Mouse (Mus musculus) frontal cortex, postnatal 25 days (tissue): ENCODE data around the gene Pdap1.
A peak's percentile ranks its signal among the peaks of the same experiment; 100 is the strongest.
"Not testable (repeated sequence)": the region's sequence is repeated elsewhere in the genome, so short reads cannot be mapped to it uniquely, and the experiment has no call there.

Source experiments
- DNase-seq, 2 experiments: peaks; one replicate each; pipeline ENCODE4 v3.0.0; 2022; ENCODE audit warnings: low spot score in 2 of 2

Pdap1 gene

DNA sequence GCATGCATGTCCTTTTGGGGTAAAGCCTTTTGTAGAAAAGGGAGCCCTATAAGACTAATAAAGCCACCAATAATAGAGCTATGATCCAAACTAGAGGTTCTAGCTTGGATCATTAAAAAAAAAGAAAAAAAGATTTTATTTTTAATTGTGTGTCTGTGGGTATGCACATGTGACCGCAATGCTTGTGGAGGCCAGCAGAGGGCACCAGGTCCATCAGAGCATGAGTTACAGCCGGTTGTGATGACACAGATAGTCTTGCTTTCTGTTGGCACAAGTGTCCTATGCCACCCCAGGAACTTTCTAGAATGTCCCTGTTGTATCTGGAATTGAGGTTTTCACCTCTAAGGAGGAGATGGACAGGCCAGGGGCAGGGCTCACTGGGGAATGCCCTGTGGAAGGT lies 20.7 kb downstream of the Pdap1 start:
- no peak for DNase-seq

DNA sequence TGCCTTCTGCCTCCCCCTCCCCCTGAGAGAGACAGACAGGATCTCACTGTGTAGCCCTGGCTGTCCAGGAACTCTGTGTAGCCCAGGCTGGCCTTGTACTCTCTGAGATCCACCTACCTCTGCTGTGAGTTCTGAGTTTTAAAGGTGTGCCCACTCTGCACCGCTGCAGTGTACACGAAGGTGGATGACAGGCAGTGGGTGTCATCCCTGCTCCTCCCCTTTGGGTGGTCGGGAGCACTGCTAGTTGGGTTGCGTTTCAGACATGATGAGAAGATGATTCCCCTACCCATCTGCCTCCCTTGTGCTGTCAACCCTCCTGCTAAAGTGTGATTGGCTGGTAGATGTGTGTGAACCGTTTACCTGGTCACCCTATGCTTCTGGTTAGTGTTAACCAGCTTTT lies 21.6 kb downstream of the Pdap1 start:
- no peak for DNase-seq

DNA sequence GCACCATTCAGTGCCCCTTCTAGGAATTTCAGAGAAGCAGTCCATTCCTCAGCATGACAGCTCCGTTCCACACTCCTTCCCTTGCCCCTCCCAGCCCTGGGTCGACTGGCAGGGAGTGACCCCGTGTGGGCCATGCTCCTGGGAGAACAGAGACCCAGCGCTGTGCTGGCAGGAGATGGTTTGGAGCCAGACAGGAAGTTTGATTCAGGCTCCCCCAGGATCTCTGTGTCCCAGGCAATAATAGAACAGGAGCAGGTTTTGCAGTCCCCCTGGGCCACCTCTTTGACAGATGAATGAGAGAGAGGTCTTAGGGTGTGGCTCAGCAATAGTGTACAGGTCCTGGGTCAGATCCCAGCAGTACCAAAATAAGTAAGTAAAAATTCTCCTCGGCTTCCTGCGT lies 22.0 kb downstream of the Pdap1 start:
- no peak for DNase-seq

DNA sequence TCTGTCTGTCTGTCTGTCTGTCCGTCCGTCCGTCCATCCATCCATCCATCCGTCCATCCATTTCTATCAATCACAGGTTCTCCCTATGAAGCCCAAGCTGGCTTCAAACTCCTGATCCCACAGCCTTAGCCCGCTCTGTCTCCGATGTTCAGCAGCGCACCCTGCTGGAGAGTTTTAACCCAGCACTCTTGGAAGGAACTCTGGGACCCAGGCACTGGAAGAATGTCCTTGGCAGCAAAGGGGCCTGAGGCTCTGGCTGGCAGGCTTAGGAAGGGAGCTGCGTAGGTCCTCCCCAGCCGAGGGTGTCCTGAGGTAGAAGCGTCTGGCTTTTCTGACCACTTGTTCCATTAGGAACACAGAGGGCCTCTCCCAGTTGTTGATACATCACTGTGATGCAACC lies 23.1 kb downstream of the Pdap1 start:
- peak in 1 of 2 experiments; percentile 43 for DNase-seq

DNA sequence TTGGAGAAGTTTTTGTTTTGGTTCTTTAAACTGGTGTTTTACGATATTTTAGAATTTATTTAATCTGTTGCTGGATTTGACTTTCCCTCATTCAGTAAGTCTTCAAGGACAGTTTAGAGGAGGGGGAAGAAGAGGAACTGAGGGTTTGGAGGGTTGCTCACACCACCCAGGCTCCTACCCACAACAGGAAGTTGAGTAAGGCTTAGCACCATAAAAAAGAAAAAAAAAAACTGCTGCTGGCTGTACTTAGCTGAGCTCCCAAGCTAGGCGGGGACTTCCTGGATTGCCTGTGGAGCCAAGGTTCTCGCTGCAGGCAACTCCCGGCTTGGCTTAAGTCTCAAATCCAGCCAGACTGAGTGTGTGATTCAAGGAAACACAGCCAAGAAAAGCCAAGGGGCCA lies 23.7 kb downstream of the Pdap1 start:
- no peak for DNase-seq

DNA sequence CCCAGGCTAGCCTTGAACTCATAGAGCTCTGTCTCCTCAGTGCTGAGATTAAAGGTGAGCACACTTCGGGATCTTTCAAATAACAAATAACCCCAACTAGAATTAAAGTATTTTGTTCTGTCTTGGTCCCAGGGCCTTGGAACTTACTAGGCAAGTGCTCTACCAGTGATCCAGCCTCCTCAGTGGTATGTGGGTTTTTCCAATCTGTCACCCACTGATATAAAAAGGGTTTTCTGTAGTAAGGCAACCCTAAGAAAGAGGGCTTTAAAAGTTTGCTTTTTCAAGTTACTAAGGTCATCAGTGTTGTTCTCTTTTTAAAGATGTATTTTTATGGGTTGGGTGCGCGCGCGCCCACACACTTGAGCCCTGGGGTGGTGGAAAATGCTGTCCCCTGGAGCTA lies 24.3 kb downstream of the Pdap1 start:
- no peak for DNase-seq

DNA sequence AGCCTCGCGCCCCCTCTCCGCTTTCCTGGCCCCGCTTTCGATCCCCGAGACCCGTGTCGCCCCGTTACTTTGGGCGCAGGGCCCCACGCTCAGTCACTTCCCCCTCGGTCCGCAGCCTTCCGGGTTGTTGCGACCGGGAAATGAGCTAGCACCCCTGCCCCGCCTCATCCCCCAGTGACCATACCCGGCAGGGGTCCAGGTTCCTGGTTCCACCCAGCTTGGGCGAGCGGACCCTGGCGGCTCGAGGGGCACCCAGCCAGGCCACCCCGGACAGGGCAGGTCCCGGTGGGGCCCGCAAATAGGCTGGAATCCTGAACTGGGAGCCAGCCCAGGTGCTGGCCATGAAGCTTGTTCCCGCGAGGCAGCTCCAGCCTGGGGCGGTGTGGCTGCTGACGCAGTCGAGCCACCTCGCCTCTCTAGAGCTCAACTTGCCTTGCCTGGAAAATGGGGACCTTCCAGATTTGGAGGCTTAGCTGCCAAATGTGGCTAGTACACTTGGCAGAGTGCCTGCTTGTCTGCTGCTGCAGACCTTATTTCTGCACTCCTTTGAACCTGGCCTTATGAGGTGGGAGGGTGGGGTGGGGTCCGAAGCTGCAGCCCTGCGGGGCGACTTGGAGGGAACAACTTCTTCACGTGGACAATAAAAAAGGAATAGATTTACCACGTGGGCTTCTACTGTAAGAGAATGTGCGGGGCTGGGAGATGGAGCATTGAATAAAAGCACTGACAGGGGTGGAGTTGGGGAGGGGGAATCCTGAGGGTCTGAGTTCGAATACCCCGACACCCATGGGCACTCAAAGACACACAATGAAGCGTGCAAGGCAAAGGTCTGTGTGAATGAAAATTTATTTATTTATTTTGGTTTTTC lies 25.2 kb downstream of the Pdap1 start:
- no peak for DNase-seq

DNA sequence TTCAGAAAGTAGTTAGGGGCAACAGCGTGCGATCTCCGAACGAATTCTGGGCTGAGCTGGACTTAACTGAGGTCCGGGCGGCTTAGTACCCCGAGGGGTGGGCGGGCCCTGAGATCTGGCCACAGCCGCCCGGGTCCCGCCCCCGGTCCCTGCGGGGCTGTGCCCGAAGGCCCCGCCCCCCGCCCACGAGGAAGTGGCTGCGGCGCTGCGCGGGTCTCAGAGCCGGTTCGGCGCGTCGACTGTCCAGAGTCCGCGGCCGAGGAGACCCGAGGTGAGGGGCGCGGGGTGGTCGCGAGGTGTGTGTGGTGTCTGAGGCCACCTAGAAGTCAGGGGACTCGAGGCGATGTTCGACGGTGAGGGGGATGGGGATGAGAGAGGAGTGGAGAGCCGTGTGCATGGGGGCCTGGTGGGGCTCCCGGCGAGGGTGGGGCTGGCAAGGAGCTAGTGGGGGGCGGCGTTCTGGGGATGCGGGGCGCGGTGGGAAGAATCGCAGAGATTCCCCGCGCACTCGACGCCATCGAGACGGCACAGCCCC lies 25.9 kb downstream of the Pdap1 start, which contains the start of gene Arpc1b:
Gene Arpc1b, plus strand, starts transcription at position 145 of the 535 bp plus-strand sequence.
- no peak for DNase-seq

DNA sequence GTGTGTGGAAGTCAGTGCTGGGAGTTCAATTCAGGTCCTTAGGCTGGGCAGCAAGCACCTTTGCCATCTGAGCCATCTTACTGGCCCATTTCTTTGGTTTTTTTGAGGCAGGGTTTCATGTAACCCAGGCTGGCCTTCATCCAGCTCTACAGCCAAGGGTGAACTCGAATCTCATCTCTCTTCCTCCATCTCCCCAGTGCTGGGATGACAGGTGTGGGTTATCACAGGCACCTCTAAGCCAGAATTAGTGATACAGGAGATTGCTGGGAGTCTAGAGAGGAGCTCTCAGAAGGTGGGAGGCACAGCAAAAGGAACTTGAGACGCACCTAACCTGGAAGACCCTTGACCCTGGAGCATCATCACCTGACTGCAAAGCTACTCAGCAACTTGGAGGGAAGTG lies 26.6 kb downstream of the Pdap1 start:
- no peak for DNase-seq

DNA sequence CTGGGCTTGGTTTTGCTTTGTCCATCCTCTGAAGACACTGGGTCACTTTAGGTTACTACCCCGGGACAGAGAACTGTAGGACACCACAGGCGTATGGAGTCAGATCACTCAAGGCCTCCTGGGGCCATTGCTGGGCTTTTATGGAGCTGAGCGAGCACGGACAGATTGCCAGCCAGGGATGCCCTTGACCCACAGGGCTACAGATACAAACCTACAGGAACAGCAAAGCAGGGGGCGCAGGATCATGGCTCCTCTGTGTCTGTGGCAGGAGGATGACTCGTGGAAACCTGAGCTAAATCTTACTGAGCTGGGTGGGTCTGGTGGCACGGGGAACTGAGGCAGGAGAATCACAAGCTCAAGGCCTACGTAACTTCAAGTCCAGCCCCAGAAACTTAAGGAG lies 27.5 kb downstream of the Pdap1 start:
- DNase-seq, result no peak

DNA sequence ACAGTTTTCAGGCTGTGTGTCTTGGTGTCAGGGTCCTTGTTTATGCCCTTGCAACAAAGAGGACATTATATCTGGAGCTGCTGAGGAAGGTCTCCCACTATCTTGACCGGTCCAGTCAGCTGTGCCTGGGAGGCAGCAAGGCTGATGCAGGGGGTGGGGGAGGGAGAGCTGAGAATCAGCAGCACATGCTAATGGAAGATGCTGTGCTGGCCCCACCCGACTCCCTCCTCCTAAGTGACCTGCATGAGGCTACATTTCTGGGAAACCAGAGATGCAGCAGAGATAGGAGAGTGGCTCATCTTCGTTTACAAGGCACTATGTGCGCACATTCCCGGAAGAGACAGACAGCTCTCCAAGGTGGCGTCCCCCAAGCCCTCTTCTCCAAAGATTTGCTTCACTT lies 29.6 kb downstream of the Pdap1 start:
- DNase-seq, result no peak

DNA sequence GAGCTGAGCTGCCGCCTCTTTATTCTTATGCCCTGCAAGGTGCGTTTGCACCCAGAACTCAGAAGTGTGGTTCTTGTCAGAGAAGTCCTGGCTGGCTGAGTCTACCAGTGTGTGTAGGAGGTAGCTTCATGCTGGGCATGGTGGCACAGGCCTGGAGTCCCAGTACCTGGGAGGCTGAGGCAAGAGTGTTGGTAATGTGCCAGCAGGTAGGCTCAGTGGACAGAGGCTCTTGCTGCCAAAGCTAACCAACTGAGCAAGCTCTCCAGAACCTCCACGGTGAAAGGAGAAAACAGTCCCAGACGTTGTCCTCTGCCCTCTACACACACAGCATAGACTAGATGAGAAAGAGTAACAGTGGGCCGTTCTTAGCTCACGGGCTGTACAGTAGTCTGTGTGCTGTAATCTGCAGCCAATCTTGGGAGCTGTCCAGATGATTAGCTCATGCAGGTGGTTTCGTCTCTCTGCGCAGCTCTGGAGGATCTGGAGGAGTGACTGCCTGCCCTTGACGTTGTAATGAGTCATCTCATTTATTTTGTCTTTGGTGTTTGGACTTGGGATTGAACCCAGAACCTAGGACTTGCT lies 34.3 kb downstream of the Pdap1 start:
- DNase-seq, result no peak

DNA sequence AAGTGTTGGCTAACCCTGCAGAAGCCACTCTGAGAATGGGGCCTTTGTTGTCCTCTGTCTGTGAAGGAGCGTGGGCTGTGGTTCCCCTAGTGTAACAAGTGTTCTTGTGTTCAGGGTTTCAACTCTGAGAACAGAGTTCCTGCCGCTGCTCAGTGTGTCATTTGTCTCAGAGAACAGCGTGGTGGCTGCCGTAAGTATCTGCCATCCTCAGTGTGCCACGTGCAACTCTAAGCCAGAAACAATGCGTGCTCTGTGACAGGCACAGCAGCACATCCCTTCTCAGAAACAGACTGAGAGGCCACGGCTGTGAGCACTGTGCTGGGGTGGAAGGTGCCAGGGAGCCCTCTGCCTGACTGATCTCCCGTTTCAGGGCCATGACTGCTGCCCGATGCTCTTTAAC lies 35.7 kb downstream of the Pdap1 start:
- DNase-seq, result no peak

DNA sequence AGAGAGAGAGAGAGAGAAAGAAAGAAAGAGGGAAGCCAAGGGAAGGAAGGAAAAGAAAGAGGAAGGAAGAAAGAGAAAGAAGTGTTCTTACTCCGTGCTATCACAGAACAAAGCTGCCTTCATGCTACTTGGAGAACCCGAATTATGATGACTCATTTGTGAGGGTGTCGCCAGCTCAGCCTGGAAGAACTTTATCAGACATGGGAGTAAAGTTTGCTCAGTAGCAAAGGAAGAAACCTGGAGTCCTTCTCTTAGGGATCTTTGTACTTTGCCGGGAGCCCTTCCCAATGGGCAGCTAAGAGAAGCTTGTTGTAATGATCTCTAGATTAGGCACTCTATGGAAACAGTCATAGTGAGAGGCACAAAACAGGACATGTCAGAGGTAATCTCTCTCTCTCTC lies 37.3 kb downstream of the Pdap1 start:
- no peak for DNase-seq

DNA sequence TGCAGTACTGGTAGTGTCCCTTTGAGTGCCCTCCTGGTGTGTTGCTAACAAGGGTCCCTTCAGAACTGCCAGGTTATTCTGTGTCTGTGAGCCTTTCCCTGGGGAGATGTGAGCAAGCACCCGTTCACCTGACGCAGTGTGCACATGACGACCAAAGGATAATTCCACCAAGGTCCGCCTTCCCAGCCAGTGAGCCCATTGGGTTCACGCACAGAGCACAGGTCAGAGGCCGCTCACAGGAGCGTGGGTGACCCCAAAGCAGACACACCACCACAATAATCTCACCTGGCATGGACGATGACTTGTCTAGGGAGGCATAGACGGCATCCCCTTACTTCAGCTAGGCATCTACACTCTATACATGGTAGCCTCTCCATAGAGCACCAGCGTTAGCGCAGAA lies 38.6 kb downstream of the Pdap1 start:
- DNase-seq, result not testable (repeated sequence)

DNA sequence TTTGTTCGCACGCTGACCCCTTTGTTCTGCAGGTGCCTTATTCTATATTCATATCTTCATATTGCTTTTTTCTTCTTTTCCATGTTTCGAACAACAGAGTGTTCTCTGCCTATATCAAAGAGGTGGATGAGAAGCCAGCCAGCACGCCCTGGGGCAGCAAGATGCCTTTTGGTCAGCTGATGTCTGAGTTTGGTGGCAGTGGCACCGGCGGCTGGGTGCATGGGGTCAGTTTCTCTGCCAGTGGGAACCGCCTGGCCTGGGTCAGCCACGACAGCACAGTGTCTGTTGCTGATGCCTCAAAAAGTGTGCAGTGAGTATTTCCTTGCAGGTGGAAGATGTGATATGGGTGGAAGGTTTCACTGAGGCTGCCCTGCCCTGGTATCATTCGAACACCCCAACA lies 39.1 kb downstream of the Pdap1 start:
- no peak for DNase-seq

DNA sequence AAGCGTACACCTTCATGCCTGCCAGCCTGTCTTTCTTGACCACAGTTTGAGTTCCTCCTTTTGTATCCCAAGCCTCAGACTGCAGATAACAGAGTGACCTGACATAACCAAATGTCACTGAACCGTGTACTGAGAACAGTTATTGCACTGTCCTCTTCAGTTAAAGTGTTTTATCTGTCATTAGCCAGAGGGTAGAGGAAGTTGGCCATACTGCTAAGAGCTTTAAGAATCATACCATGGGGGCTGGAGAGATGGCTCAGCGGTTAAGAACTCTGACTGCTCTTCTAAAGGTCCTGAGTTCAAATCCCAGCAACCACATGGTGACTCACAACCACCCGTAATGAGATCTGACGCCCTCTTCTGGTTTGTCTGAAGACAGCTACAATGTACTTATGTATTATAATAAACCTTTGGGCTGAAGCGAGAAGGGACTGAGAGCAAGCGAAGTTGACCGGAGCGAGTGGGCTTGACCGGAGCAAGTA lies 41.7 kb downstream of the Pdap1 start:
- DNase-seq, result no peak

DNA sequence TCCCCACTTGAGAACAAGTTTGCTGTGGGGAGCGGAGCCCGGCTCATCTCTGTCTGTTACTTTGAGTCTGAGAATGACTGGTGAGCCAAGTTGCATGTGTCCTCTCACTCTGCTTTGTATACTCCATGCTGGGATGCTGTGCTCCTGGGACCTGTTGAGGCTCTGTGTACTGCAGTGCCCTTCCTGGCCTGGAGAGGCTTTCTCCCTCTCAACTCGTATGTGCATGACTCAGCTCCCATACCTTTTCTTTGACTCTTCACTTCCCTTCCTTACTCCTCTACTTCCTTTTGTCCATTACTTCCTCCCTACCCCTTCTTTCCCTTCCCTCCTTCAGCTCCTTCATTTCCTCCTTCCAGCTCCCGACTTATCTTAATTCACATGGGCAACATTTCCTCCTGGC lies 43.8 kb downstream of the Pdap1 start:
- DNase-seq, result no peak

DNA sequence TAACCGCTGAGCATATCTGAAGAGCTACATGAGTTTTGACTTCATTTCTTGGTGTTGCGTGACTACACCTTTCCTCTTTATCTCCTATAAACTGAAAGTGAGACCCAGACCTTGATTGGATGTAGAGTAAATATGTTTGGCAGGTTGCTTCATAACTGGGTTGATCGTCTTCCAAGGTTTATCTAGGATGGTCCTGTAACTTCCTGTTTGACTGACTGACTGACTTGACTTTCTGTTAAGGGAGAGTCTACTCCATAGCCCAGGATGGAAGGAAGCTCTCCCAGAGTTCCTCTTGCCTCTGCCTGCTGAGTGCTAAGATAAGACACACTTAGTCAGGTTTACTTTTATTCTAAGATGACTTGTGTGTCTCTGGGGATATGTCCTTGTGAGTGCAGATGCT lies 50.2 kb downstream of the Pdap1 start:
- DNase-seq, result no peak

DNA sequence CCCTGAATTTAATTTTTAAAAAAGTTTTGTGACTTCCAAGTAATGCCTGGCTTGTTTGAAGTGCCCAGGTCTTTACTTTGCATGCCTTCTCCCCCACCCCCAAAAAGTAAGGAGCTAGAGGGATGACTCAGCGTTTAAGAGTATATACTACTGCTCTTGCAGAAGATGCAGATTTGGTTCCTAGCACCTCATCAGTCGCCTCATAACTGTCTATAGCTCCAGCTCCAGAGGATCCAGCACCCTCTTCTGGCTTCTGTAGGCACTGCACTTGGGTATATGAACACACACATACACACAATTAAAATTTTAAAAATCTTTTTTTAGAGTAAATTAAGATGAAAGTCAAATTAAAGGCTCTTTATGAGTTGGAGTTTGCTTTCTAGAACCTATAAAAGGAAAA lies 51.9 kb downstream of the Pdap1 start:
- no peak for DNase-seq

DNA sequence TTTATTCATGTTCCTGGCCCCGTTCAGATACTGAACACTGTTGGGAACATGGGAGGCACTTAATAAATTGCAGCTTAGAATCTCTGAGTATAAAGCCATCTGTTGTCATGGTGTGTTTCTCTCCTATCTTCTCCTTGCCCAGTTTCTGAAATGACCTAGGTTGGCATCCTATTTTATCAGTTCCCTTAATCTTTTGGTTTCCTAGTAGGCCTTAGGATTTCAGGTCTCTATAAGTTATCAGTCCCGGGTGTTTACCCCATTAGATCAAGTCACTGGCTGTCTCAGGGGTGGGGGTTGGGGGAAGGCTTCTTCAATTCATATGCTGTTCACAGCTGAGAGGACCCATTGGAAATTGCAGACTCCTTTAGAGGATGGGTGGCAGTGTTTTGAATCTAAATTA lies 55.2 kb downstream of the Pdap1 start:
- DNase-seq, result no peak

DNA sequence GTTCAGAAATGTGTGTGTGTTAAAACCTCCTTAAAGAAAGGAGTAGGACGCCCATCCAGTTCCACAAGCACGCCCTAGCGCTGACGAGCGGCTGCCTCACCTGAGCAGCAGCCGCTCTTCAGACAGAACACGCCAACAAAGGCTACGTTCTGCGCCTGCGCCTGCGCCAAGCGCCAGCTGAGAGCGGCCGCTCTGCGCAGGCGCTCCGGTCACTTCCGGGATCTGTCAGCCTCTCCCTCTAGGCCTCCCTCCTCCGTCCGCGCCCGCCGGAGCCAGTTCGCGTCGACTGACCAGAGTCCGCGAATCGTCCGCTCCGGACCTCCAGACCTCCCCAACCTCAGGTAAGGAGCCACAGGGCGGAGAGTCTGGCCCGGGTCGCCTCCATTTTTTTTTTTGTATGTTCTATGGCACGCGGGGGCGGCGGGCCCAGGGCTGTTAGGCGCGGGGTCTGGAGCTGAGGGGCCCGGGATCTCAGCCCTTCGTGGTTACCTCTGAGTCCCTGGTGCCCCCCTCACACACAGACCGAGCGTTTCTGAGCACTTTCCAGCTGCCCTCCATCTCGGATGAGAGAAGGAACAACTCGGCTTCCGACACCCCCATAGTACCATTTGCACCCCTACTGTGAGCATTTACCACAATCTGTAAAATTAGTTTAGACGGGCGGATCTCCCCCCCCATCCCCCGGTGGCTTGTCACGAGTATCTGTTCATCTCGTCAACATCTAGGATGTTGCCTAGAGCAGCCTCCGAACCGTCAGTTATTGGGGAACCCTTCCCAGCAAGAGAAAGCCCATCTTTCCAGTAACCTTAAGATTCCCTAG lies 56.2 kb downstream of the Pdap1 start, which contains the start of the genes Arpc1a and Kpna7:
Gene Arpc1a, plus strand, starts transcription at position 199 of the 820 bp plus-strand sequence.
Gene Kpna7, minus strand, starts transcription at position 399 of the 820 bp plus-strand sequence.
- DNase-seq, result peak; percentile 73 to 79
